Mouse (Mus musculus): ENCODE results near the gene L1td1.

GRCm38 (mm10) chr4:98727295-98727958, 893 bp downstream of the L1td1 start:
- TF ChIP-seq CTCF (IDR thresholded peaks at IDR 0.05; ENCODE audit: extremely low read depth, insufficient read depth, insufficient read length, insufficient replicate concordance) (no peak), POLR2A (IDR thresholded peaks at IDR 0.05; ENCODE audit: low read depth, low read length) (no peak)

All from spleen, adult 2 months (tissue).